Mouse (Mus musculus): Measurements from ENCODE around the gene Tssk3. TPM values are rescaled to one million over a fixed set of nuclear protein-coding genes. Genes with fewer than 3 reads are reported as not detected.
"Not testable (repeated sequence)": the region's sequence is repeated elsewhere in the genome, so short reads cannot be mapped to it uniquely, and the experiment has no call there.

Tssk3 gene
- not detected in 2 replicates for polyA plus RNA-seq (2012; rRNA removed)
- polyA plus RNA-seq (2014; fragmentation: Nextera tagmentation; extraction: Ambion mirVana) = not detected in 2 replicates

GRCm38 (mm10) chr4:129490972-129491880, at the start of gene Tssk3, which contains the start of gene Fam229a:
Tssk3 (minus strand) TSS chr4:129491022.
Fam229a (plus strand) TSS chr4:129491190.
- ATAC-seq (ENCODE audit: insufficient read depth) = no peak
- no peak for DNase-seq (ENCODE audit: low read depth in 3 of 3, low spot score in 3 of 3)
- Histone ChIP-seq H3K9me3 (ENCODE audit: control insufficient read depth, low read length) (no peaks in the 10 kb centered on the region), H3K9ac (replicated peaks) (no peak within 1 kb of the TSS), H3K4me1 (replicated peaks; ENCODE audit: control insufficient read depth in 2 of 2, insufficient read depth in 2 of 2, low read length in 1 of 2) (peaks cover 0 to 4% of the 10 kb centered on the region in 2 experiments; a peak in 2 of 4 replicates), H3K4me3 (ENCODE audit: insufficient read depth in 1 of 2, low read depth in 2 of 2, low read length in 2 of 2) (0 out of 4 replicates have a peak within 1 kb of the TSS, but pooled peaks of 1 of the 2 experiments have one; percentile 8), H3K27me3 (ENCODE audit: control insufficient read depth, insufficient read depth, low read length) (peaks cover 24% of the 10 kb centered on the region), H3K27ac (no peak within 1 kb of the TSS), H3K36me3 (replicated peaks; ENCODE audit: control insufficient read depth, insufficient read depth, low read depth) (peaks cover 26% of the 10 kb centered on the region), H3K4me2 (ENCODE audit: low read depth) (peak within 1 kb of the TSS; percentile 30)
- WGBS (ENCODE audit: insufficient replicate concordance) = 12% methylated on average over 70 of the region's 70 CpGs
- TF ChIP-seq CTCF (IDR thresholded peaks at IDR 0.05; ENCODE audit: low read depth) (0 out of 2 replicates have a peak, but pooled peaks have one; percentile 28), EP300 (IDR thresholded peaks at IDR 0.05; ENCODE audit: low read depth) (no peak)

- H3K4me1 ChIP-seq (replicated peaks; ENCODE audit: control insufficient read depth in 2 of 2, insufficient read depth in 2 of 2, low read length in 1 of 2) = peaks cover 13 to 14% of the 10 kb centered on the region in 2 experiments
Observed at GRCm38 (mm10) chr4:129540012-129540411, 49.2 kb upstream of the Tssk3 start.

GRCm38 (mm10) chr4:129528901-129529300, 38.1 kb upstream of the Tssk3 start:
- ATAC-seq (ENCODE audit: insufficient read depth); H3K9me3 ChIP-seq (ENCODE audit: control insufficient read depth, low read length); DNase-seq (ENCODE audit: low read depth in 3 of 3, low spot score in 3 of 3); H3K4me3 ChIP-seq (ENCODE audit: insufficient read depth in 1 of 2, low read depth in 2 of 2, low read length in 2 of 2); H3K9ac ChIP-seq (replicated peaks); H3K27ac ChIP-seq; H3K4me2 ChIP-seq (ENCODE audit: low read depth); H3K4me1 ChIP-seq (replicated peaks; ENCODE audit: control insufficient read depth in 2 of 2, insufficient read depth in 2 of 2, low read length in 1 of 2); H3K27me3 ChIP-seq (ENCODE audit: control insufficient read depth, insufficient read depth, low read length): not testable (repeated sequence)
- 84% methylated on average over 5 of the region's 6 CpGs for WGBS (ENCODE audit: insufficient replicate concordance)
- H3K36me3 ChIP-seq (replicated peaks; ENCODE audit: control insufficient read depth, insufficient read depth, low read depth) = peaks cover 58% of the 10 kb centered on the region

More at GRCm38 (mm10) chr4:129540012-129540411, 49.2 kb upstream of the Tssk3 start:
- Histone ChIP-seq H3K4me2 (ENCODE audit: low read depth) (no peak overlapping the region; the same call in 1 of the 2 replicates), H3K36me3 (replicated peaks; ENCODE audit: control insufficient read depth, insufficient read depth, low read depth) (peaks cover 6% of the 10 kb centered on the region; the same call in 1 of the 2 replicates), H3K9me3 (ENCODE audit: control insufficient read depth, low read length) (no peaks in the 10 kb centered on the region), H3K4me3 (ENCODE audit: insufficient read depth in 1 of 2, low read depth in 2 of 2, low read length in 2 of 2) (no peak overlapping the region), H3K27ac (no peak overlapping the region), H3K9ac (replicated peaks) (no peak overlapping the region), H3K27me3 (ENCODE audit: control insufficient read depth, insufficient read depth, low read length) (no peaks in the 10 kb centered on the region)
- 87% methylated on average over 6 of the region's 6 CpGs for WGBS (ENCODE audit: insufficient replicate concordance)
- DNase-seq (ENCODE audit: low read depth in 3 of 3, low spot score in 3 of 3) (no peak), ATAC-seq (ENCODE audit: insufficient read depth) (no peak)
- TF ChIP-seq EP300 (IDR thresholded peaks at IDR 0.05; ENCODE audit: low read depth) (no peak), CTCF (IDR thresholded peaks at IDR 0.05; ENCODE audit: low read depth) (peak; percentile 86)

- Histone ChIP-seq H3K27ac (no peak overlapping the region), H3K36me3 (replicated peaks; ENCODE audit: control insufficient read depth, insufficient read depth, low read depth) (peaks cover 74% of the 10 kb centered on the region), H3K4me1 (replicated peaks; ENCODE audit: control insufficient read depth in 2 of 2, insufficient read depth in 2 of 2, low read length in 1 of 2) (no peaks in the 10 kb centered on the region), H3K9ac (replicated peaks) (no peak overlapping the region), H3K4me2 (ENCODE audit: low read depth) (no peak overlapping the region), H3K9me3 (ENCODE audit: control insufficient read depth, low read length) (no peaks in the 10 kb centered on the region), H3K4me3 (ENCODE audit: insufficient read depth in 1 of 2, low read depth in 2 of 2, low read length in 2 of 2) (no peak overlapping the region), H3K27me3 (ENCODE audit: control insufficient read depth, insufficient read depth, low read length) (no peaks in the 10 kb centered on the region)
- WGBS (ENCODE audit: insufficient replicate concordance) = 81% methylated on average over 3 of the region's 3 CpGs
- DNase-seq (ENCODE audit: low read depth in 3 of 3, low spot score in 3 of 3) (no peak), ATAC-seq (ENCODE audit: insufficient read depth) (no peak)
- TF ChIP-seq EP300 (IDR thresholded peaks at IDR 0.05; ENCODE audit: low read depth) (no peak), CTCF (IDR thresholded peaks at IDR 0.05; ENCODE audit: low read depth) (no peak)
Observed at GRCm38 (mm10) chr4:129525889-129526288, 35.1 kb upstream of the Tssk3 start.

GRCm38 (mm10) chr4:129525338-129525737, 34.5 kb upstream of the Tssk3 start:
- no peaks in the 10 kb centered on the region for H3K4me1 ChIP-seq (replicated peaks; ENCODE audit: control insufficient read depth in 2 of 2, insufficient read depth in 2 of 2, low read length in 1 of 2)
- H3K4me3 ChIP-seq (ENCODE audit: insufficient read depth in 1 of 2, low read depth in 2 of 2, low read length in 2 of 2) = no peak overlapping the region
- ATAC-seq (ENCODE audit: insufficient read depth) (no peak), DNase-seq (ENCODE audit: low read depth in 3 of 3, low spot score in 3 of 3) (no peak)
- H3K27ac ChIP-seq = no peak overlapping the region
- H3K36me3 ChIP-seq (replicated peaks; ENCODE audit: control insufficient read depth, insufficient read depth, low read depth) = peaks cover 77% of the 10 kb centered on the region
- no peak overlapping the region for H3K9ac ChIP-seq (replicated peaks)
- H3K27me3 ChIP-seq (ENCODE audit: control insufficient read depth, insufficient read depth, low read length) = no peaks in the 10 kb centered on the region
- TF ChIP-seq EP300 (IDR thresholded peaks at IDR 0.05; ENCODE audit: low read depth) (no peak), CTCF (IDR thresholded peaks at IDR 0.05; ENCODE audit: low read depth) (no peak)
- H3K9me3 ChIP-seq (ENCODE audit: control insufficient read depth, low read length) = no peaks in the 10 kb centered on the region
- no peak overlapping the region for H3K4me2 ChIP-seq (ENCODE audit: low read depth)
- WGBS (ENCODE audit: insufficient replicate concordance) = 83% methylated on average over 5 of the region's 5 CpGs

All from liver, embryonic 14.5 days (tissue).